Mouse (Mus musculus): ENCODE results near the gene Amt. TPM values are rescaled to one million over a fixed set of nuclear protein-coding genes. Genes with fewer than 3 reads are reported as not detected.

The Amt gene
- 4.4 TPM for polyA plus RNA-seq (2014; fragmentation: Illumina TruSeq; extraction: RNeasy Lipid Tissue Mini Kit (QIAGEN cat#74804); ENCODE audit: low read depth, low replicate concordance)

GRCm38 (mm10) chr9:108296453-108297355 lies at the start of gene Amt:
Gene Amt, plus strand, starts transcription at chr9:108296853.

GRCm38 (mm10) chr9:108263690-108264190 lies 32.9 kb upstream of the Amt start, which contains the start of gene Dag1:
Gene Dag1, minus strand, starts transcription at chr9:108263958.

DNA sequence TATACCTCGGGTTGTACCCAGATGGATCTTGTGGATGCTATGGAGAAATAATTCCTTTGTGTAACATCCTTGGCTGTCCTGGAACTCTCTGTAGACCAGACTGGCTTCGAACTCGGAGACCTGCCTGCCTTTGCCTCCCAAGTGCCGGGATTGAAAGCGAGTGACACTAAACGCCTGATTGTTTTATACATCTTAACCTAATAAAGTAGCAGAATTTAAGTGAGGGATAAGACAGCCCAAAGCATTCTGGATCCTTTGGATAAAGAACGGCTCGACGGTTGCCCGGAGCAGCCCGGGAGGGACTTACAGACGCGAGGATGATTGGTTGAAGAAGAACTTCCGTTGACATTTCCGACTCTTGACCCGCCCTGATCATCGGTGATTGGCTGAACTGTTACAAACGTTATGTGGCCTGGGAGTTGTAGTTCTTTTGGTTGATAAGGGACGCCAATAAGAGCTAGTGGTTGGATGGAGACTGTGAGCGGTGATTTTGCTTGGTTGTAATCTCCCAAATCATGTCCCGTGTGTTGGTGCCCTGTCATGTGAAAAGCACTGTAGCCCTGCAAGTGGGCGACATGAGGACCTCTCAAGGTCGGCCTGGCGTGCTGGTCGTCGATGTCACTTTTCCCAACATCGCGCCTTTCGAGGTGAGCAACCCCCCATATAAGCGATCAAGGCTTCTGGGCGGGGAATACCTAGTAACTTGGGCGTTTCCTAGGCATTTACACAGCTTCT lies 6.5 kb upstream of the Amt start, which contains the start of gene Nicn1:
Gene Nicn1, plus strand, starts transcription at position 414 of the 735 bp plus-strand sequence.

GRCm38 (mm10) chr9:108305629-108306520 lies 9.2 kb downstream of the Amt start, which contains the start of the genes Rhoa and Tcta:
Gene Rhoa, plus strand, starts transcription at chr9:108306129.
Gene Tcta, minus strand, starts transcription at chr9:108306160.

GRCm38 (mm10) chr9:108338886-108339781 lies 42.5 kb downstream of the Amt start, which contains the start of gene Gpx1:
Gene Gpx1, plus strand, starts transcription at chr9:108338903.

DNA sequence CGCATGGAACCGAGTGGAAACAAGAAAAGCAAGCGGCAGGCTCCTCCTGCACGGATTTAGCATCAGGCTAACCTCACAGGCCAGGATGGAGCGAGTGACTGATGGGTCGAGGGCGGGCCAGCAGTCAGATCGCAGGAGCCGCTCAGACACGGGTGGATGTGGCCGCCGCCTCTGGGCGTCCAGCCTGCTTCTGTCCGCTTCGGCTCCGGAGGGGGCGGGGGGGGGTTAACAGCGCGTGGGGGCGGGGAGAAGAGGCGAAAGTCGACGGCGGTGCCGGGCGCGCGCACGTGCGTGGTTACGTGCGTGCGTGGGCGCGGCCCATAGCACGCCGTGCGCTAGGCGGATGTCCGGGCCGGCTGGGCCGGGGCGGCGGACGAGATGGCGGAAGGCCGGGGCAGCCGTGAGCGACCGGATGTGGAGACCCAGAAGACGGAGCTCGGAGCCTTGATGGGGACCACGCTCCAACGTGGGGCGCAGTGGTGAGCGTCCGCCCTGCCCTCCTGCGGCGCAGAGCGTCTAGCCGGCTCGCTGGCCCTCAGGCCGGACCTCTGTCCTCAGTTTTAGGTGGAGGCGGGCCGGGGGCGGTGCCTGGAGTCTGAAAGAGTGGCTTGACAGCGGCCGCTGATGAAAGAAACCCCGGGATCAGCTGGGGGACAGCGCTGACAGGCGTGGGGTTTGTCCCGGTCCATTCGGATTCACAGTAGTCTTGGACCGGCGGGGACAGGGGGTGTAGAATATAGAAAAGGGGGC lies 51.1 kb downstream of the Amt start, which contains the start of gene Usp4:
Gene Usp4, plus strand, starts transcription at position 314 of the 750 bp plus-strand sequence.

Other genes with a start within 250 kb of the Amt start
- gene Gmppb, start 247.6 kb upstream of the Amt start, polyA plus RNA-seq (2014; fragmentation: Illumina TruSeq; extraction: RNeasy Lipid Tissue Mini Kit (QIAGEN cat#74804); ENCODE audit: low read depth, low replicate concordance): 1.2 TPM
- gene Amigo3, start 243.7 kb upstream of the Amt start, polyA plus RNA-seq (2014; fragmentation: Illumina TruSeq; extraction: RNeasy Lipid Tissue Mini Kit (QIAGEN cat#74804); ENCODE audit: low read depth, low replicate concordance): 0.28 TPM
- gene Mst1, start 216.4 kb upstream of the Amt start, polyA plus RNA-seq (2014; fragmentation: Illumina TruSeq; extraction: RNeasy Lipid Tissue Mini Kit (QIAGEN cat#74804); ENCODE audit: low read depth, low replicate concordance): not detected
- 0.60 TPM for gene Rnf123, start 213.5 kb upstream of the Amt start, polyA plus RNA-seq (2014; fragmentation: Illumina TruSeq; extraction: RNeasy Lipid Tissue Mini Kit (QIAGEN cat#74804); ENCODE audit: low read depth, low replicate concordance)
- gene Apeh, start 202.2 kb upstream of the Amt start, polyA plus RNA-seq (2014; fragmentation: Illumina TruSeq; extraction: RNeasy Lipid Tissue Mini Kit (QIAGEN cat#74804); ENCODE audit: low read depth, low replicate concordance): 24.7 TPM
- 0.79 TPM for gene Bsn, start 106.5 kb upstream of the Amt start, polyA plus RNA-seq (2014; fragmentation: Illumina TruSeq; extraction: RNeasy Lipid Tissue Mini Kit (QIAGEN cat#74804); ENCODE audit: low read depth, low replicate concordance)
- gene Dag1, start 32.9 kb upstream of the Amt start, polyA plus RNA-seq (2014; fragmentation: Illumina TruSeq; extraction: RNeasy Lipid Tissue Mini Kit (QIAGEN cat#74804); ENCODE audit: low read depth, low replicate concordance): 38.0 TPM
- 13.2 TPM for gene Nicn1, start 6.4 kb upstream of the Amt start, polyA plus RNA-seq (2014; fragmentation: Illumina TruSeq; extraction: RNeasy Lipid Tissue Mini Kit (QIAGEN cat#74804); ENCODE audit: low read depth, low replicate concordance)
- 568 TPM for gene Rhoa, start 9.3 kb downstream of the Amt start, polyA plus RNA-seq (2014; fragmentation: Illumina TruSeq; extraction: RNeasy Lipid Tissue Mini Kit (QIAGEN cat#74804); ENCODE audit: low read depth, low replicate concordance)
- 19.7 TPM for gene Tcta, start 9.3 kb downstream of the Amt start, polyA plus RNA-seq (2014; fragmentation: Illumina TruSeq; extraction: RNeasy Lipid Tissue Mini Kit (QIAGEN cat#74804); ENCODE audit: low read depth, low replicate concordance)
- gene Gpx1, start 42.0 kb downstream of the Amt start, polyA plus RNA-seq (2014; fragmentation: Illumina TruSeq; extraction: RNeasy Lipid Tissue Mini Kit (QIAGEN cat#74804); ENCODE audit: low read depth, low replicate concordance): 14.4 TPM
- gene Usp4, start 51.0 kb downstream of the Amt start, polyA plus RNA-seq (2014; fragmentation: Illumina TruSeq; extraction: RNeasy Lipid Tissue Mini Kit (QIAGEN cat#74804); ENCODE audit: low read depth, low replicate concordance): 72.3 TPM
- gene 1700102P08Rik, start 96.0 kb downstream of the Amt start, polyA plus RNA-seq (2014; fragmentation: Illumina TruSeq; extraction: RNeasy Lipid Tissue Mini Kit (QIAGEN cat#74804); ENCODE audit: low read depth, low replicate concordance): 1.5 TPM
- not detected for gene Ccdc36, start 131.6 kb downstream of the Amt start, polyA plus RNA-seq (2014; fragmentation: Illumina TruSeq; extraction: RNeasy Lipid Tissue Mini Kit (QIAGEN cat#74804); ENCODE audit: low read depth, low replicate concordance)
- gene BC048562, start 139.6 kb downstream of the Amt start, polyA plus RNA-seq (2014; fragmentation: Illumina TruSeq; extraction: RNeasy Lipid Tissue Mini Kit (QIAGEN cat#74804); ENCODE audit: low read depth, low replicate concordance): not detected
- 4.0 TPM for gene Ccdc71, start 163.7 kb downstream of the Amt start, polyA plus RNA-seq (2014; fragmentation: Illumina TruSeq; extraction: RNeasy Lipid Tissue Mini Kit (QIAGEN cat#74804); ENCODE audit: low read depth, low replicate concordance)
- 1.5 TPM for gene Klhdc8b, start 164.7 kb downstream of the Amt start, polyA plus RNA-seq (2014; fragmentation: Illumina TruSeq; extraction: RNeasy Lipid Tissue Mini Kit (QIAGEN cat#74804); ENCODE audit: low read depth, low replicate concordance)
- 5.1 TPM for gene Lamb2, start 182.9 kb downstream of the Amt start, polyA plus RNA-seq (2014; fragmentation: Illumina TruSeq; extraction: RNeasy Lipid Tissue Mini Kit (QIAGEN cat#74804); ENCODE audit: low read depth, low replicate concordance)
- gene Usp19, start 193.7 kb downstream of the Amt start, polyA plus RNA-seq (2014; fragmentation: Illumina TruSeq; extraction: RNeasy Lipid Tissue Mini Kit (QIAGEN cat#74804); ENCODE audit: low read depth, low replicate concordance): 12.2 TPM
- gene Qars, start 210.9 kb downstream of the Amt start, polyA plus RNA-seq (2014; fragmentation: Illumina TruSeq; extraction: RNeasy Lipid Tissue Mini Kit (QIAGEN cat#74804); ENCODE audit: low read depth, low replicate concordance): 103 TPM
- 57.5 TPM for gene Qrich1, start 220.0 kb downstream of the Amt start, polyA plus RNA-seq (2014; fragmentation: Illumina TruSeq; extraction: RNeasy Lipid Tissue Mini Kit (QIAGEN cat#74804); ENCODE audit: low read depth, low replicate concordance)